Mouse (Mus musculus) common myeloid progenitor, adult 5-6 weeks (primary cell): ENCODE data around the gene App. TPM values are rescaled to one million over a fixed set of nuclear protein-coding genes. Genes with fewer than 3 reads are reported as not detected.

Experiments used
- ATAC-seq: replicated peaks from 2 replicates; pipeline ENCODE4 v1.8.0; 2016; ENCODE audit warnings: low read depth, mild to moderate bottlenecking, moderate TSS enrichment, inconsistent platforms; ENCODE audit not compliant: poor library complexity, severe bottlenecking
- total RNA-seq: library from RNA; stranded (forward); fragments of 200-1000, 187-1606 nt; gene quantifications from 2 replicates; pipeline ENCODE4 v1.2.3, GENCODE M21; 2017

Gene App
- 15.4 and 16.1 TPM in 2 replicates for total RNA-seq

- peak; percentile 88 for ATAC-seq
Measured at GRCm38 (mm10) chr16:85173373-85174081, at the start of gene App. TSS of gene App (minus strand) at chr16:85173766.

GRCm38 (mm10) chr16:85215846-85216245 lies 42.3 kb upstream of the App start:
- no peak for ATAC-seq

GRCm38 (mm10) chr16:85215173-85215572 lies 41.6 kb upstream of the App start:
- no peak for ATAC-seq

GRCm38 (mm10) chr16:85195622-85196021 lies 22.1 kb upstream of the App start:
- ATAC-seq = no peak

- ATAC-seq = no peak
Measured at GRCm38 (mm10) chr16:85195167-85195566, 21.6 kb upstream of the App start.

GRCm38 (mm10) chr16:85181502-85181901 lies 7.9 kb upstream of the App start:
- no peak for ATAC-seq

- no peak for ATAC-seq
Measured at GRCm38 (mm10) chr16:85180710-85181109, 7.1 kb upstream of the App start.

- ATAC-seq = no peak
Measured at GRCm38 (mm10) chr16:85176666-85177065, 3.1 kb upstream of the App start.

- ATAC-seq = peak; percentile 49
Measured at GRCm38 (mm10) chr16:85172571-85173372, 794 bp downstream of the App start.

GRCm38 (mm10) chr16:85171976-85172570 lies 1.5 kb downstream of the App start:
- peak; percentile 59 for ATAC-seq

- ATAC-seq = no peak
Measured at GRCm38 (mm10) chr16:85170826-85171510, 2.6 kb downstream of the App start.

- ATAC-seq = no peak
Measured at GRCm38 (mm10) chr16:85168821-85169220, 4.7 kb downstream of the App start.

GRCm38 (mm10) chr16:85166205-85166604 lies 7.4 kb downstream of the App start:
- no peak for ATAC-seq

GRCm38 (mm10) chr16:85165631-85166030 lies 7.9 kb downstream of the App start:
- ATAC-seq = no peak

- no peak for ATAC-seq
Measured at GRCm38 (mm10) chr16:85165177-85165576, 8.4 kb downstream of the App start.

- peak; percentile 63; the same call in 1 of the 2 replicates for ATAC-seq
Measured at GRCm38 (mm10) chr16:85162779-85163178, 10.8 kb downstream of the App start.

- ATAC-seq = no peak
Measured at GRCm38 (mm10) chr16:85160140-85160539, 13.4 kb downstream of the App start.

- ATAC-seq = no peak
Measured at GRCm38 (mm10) chr16:85157796-85158546, 15.6 kb downstream of the App start.

GRCm38 (mm10) chr16:85157156-85157555 lies 16.4 kb downstream of the App start:
- no peak for ATAC-seq

GRCm38 (mm10) chr16:85155836-85156235 lies 17.7 kb downstream of the App start:
- no peak for ATAC-seq
